23 mouse cellular contexts compared by ENCODE assay signal in genomic region chr5:99083955-99084354, GRCm38 (mm10). TPM values are rescaled to one million over a fixed set of nuclear protein-coding genes. Genes with fewer than 3 reads are reported as not detected.
DNase-seq lines count a peak whose midpoint lies in the region; ATAC-seq and TF ChIP-seq lines count a peak whose summit lies in the region.
"Had no signal": no experiment of that assay in that cellular context is flagged by ENCODE, and none has a peak within 500 bp of the region (broad histone marks: within the 10 kb centered on the region; RNA-seq: fewer than 3 reads in every experiment).

No protein-coding gene starts in this region.

- no peak for TF ChIP-seq CTCF in midbrain, postnatal 0 days (IDR thresholded peaks at IDR 0.05)

- H3K9me3 ChIP-seq in forebrain, embryonic 10.5 days: no peaks in the 10 kb centered on the region
- no peaks in the 10 kb centered on the region for H3K9me3 ChIP-seq in forebrain, embryonic 16.5 days (ENCODE audit: control insufficient read depth, low read length)
- no peaks in the 10 kb centered on the region for H3K9me3 ChIP-seq in midbrain, embryonic 14.5 days (ENCODE audit: control insufficient read depth, low read length)
- no peaks in the 10 kb centered on the region for H3K9me3 ChIP-seq in midbrain, postnatal 0 days (ENCODE audit: low read length)
- H3K9me3 ChIP-seq in intestine, embryonic 16.5 days (ENCODE audit: control insufficient read depth, low read length): no peaks in the 10 kb centered on the region
- H3K9me3 ChIP-seq: embryonic facial prominence, embryonic 13.5 days; lung, embryonic 15.5 days had no signal

- no peak overlapping the region for H3K4me3 ChIP-seq in forebrain, embryonic 10.5 days
- H3K4me3 ChIP-seq in forebrain, embryonic 16.5 days (replicated peaks; ENCODE audit: low read length): no peak overlapping the region
- H3K4me3 ChIP-seq in midbrain, embryonic 14.5 days (replicated peaks; ENCODE audit: low read depth, low read length): no peak overlapping the region
- H3K4me3 ChIP-seq in midbrain, postnatal 0 days (ENCODE audit: low read depth, low read length): no peak overlapping the region
- no peak overlapping the region for H3K4me3 ChIP-seq in intestine, embryonic 16.5 days (ENCODE audit: low read length)
- H3K4me3 ChIP-seq: embryonic facial prominence, embryonic 13.5 days; lung, embryonic 15.5 days had no signal

- 0 out of 2 replicates have a peak overlapping the region, but pooled peaks have one; percentile 25 for H3K27ac ChIP-seq in forebrain, embryonic 10.5 days
- no peak overlapping the region for H3K27ac ChIP-seq in forebrain, embryonic 16.5 days (ENCODE audit: low read length)
- no peak overlapping the region for H3K27ac ChIP-seq in midbrain, embryonic 14.5 days (replicated peaks; ENCODE audit: low read depth, low read length)
- no peak overlapping the region for H3K27ac ChIP-seq in midbrain, postnatal 0 days (ENCODE audit: low read depth, low read length)
- H3K27ac ChIP-seq in intestine, embryonic 16.5 days (ENCODE audit: low read length): peak overlapping the region; percentile 48; the same call in 1 of the 2 replicates
- H3K27ac ChIP-seq: embryonic facial prominence, embryonic 13.5 days; liver, embryonic 14.5 days; lung, embryonic 15.5 days; stomach, postnatal 0 days had no signal

- no peaks in the 10 kb centered on the region for H3K27me3 ChIP-seq in forebrain, embryonic 10.5 days (ENCODE audit: poor library complexity, severe bottlenecking)
- H3K27me3 ChIP-seq in forebrain, embryonic 16.5 days (replicated peaks; ENCODE audit: control insufficient read depth, insufficient read depth, low read length): no peaks in the 10 kb centered on the region
- H3K27me3 ChIP-seq in midbrain, embryonic 14.5 days (ENCODE audit: control insufficient read depth, insufficient read depth, low read length): no peaks in the 10 kb centered on the region
- no peaks in the 10 kb centered on the region for H3K27me3 ChIP-seq in midbrain, postnatal 0 days (ENCODE audit: insufficient read depth, low read length)
- no peaks in the 10 kb centered on the region for H3K27me3 ChIP-seq in intestine, embryonic 16.5 days (replicated peaks; ENCODE audit: control insufficient read depth, insufficient read depth, low read length)
- H3K27me3 ChIP-seq: embryonic facial prominence, embryonic 13.5 days; lung, embryonic 15.5 days had no signal

- no peaks in the 10 kb centered on the region for H3K36me3 ChIP-seq in forebrain, embryonic 10.5 days (replicated peaks)
- no peaks in the 10 kb centered on the region for H3K36me3 ChIP-seq in forebrain, embryonic 16.5 days (ENCODE audit: control insufficient read depth, insufficient read depth)
- no peaks in the 10 kb centered on the region for H3K36me3 ChIP-seq in midbrain, embryonic 14.5 days (ENCODE audit: control insufficient read depth, insufficient read depth, low read length)
- no peaks in the 10 kb centered on the region for H3K36me3 ChIP-seq in midbrain, postnatal 0 days (ENCODE audit: insufficient read depth, low read length)
- no peaks in the 10 kb centered on the region for H3K36me3 ChIP-seq in intestine, embryonic 16.5 days (ENCODE audit: control insufficient read depth, insufficient read depth, low read length)
- H3K36me3 ChIP-seq: embryonic facial prominence, embryonic 13.5 days; G1E; lung, embryonic 15.5 days had no signal

- WGBS in forebrain, embryonic 10.5 days: 29% methylated on average over 5 of the region's 5 CpGs
- WGBS in forebrain, embryonic 16.5 days: 8% methylated on average over 5 of the region's 5 CpGs
- whole genome bisulfite sequencing in midbrain, embryonic 14.5 days: 6% methylated on average over 5 of the region's 5 CpGs
- WGBS in midbrain, postnatal 0 days: 14% methylated on average over 5 of the region's 5 CpGs
- WGBS in intestine, embryonic 16.5 days: 22% methylated on average over 5 of the region's 5 CpGs

- H3K4me1 ChIP-seq in forebrain, embryonic 10.5 days: peaks cover 12% of the 10 kb centered on the region
- H3K4me1 ChIP-seq in forebrain, embryonic 16.5 days (replicated peaks; ENCODE audit: control insufficient read depth, insufficient read depth, low read length): no peaks in the 10 kb centered on the region
- no peaks in the 10 kb centered on the region for H3K4me1 ChIP-seq in midbrain, embryonic 14.5 days (ENCODE audit: control insufficient read depth, insufficient read depth, low read length)
- H3K4me1 ChIP-seq in midbrain, postnatal 0 days (ENCODE audit: insufficient read depth, low read length): no peaks in the 10 kb centered on the region
- no peaks in the 10 kb centered on the region for H3K4me1 ChIP-seq in intestine, embryonic 16.5 days (ENCODE audit: control insufficient read depth, insufficient read depth, low read length)
- H3K4me1 ChIP-seq: lung, embryonic 15.5 days had no signal

- no peak for DNase-seq in forebrain, embryonic 10.5 days (ENCODE audit: extremely low spot score, low spot score)
- peak; percentile 25 for DNase-seq in midbrain, embryonic 14.5 days
- DNase-seq in midbrain, postnatal 0 days (ENCODE audit: low spot score): no peak
- no peak for DNase-seq in urinary bladder, adult 18-20 months (ENCODE audit: low spot score in 2 of 2)
- DNase-seq in spleen, adult 18-20 months: no peak
- DNase-seq: adrenal gland, postnatal 14 days; cerebellum, adult 18-20 months; cerebellum, postnatal 25 days; gastrocnemius, postnatal 36 days; kidney, adult 9 months; kidney, postnatal 25 days; lung, postnatal 4 days; right cerebral cortex, postnatal 25 days had no signal

- H3K9ac ChIP-seq in forebrain, embryonic 16.5 days (replicated peaks; ENCODE audit: low read depth, low read length): no peak overlapping the region
- no peak overlapping the region for H3K9ac ChIP-seq in midbrain, embryonic 14.5 days (replicated peaks; ENCODE audit: low read length)
- H3K9ac ChIP-seq in midbrain, postnatal 0 days (replicated peaks; ENCODE audit: low read length, poor library complexity, severe bottlenecking): no peak overlapping the region
- H3K9ac ChIP-seq in intestine, embryonic 16.5 days (ENCODE audit: low read depth, low read length): no peak overlapping the region
- H3K9ac ChIP-seq: embryonic facial prominence, embryonic 13.5 days; liver, embryonic 14.5 days; lung, embryonic 15.5 days had no signal

- no peak overlapping the region for H3K4me2 ChIP-seq in forebrain, embryonic 16.5 days (ENCODE audit: low read length)
- no peak overlapping the region for H3K4me2 ChIP-seq in midbrain, embryonic 14.5 days (ENCODE audit: low read length)
- H3K4me2 ChIP-seq in midbrain, postnatal 0 days (ENCODE audit: low read depth, low read length, poor library complexity, severe bottlenecking): no peak overlapping the region
- no peak overlapping the region for H3K4me2 ChIP-seq in intestine, embryonic 16.5 days (ENCODE audit: low read depth, low read length)
- H3K4me2 ChIP-seq: embryonic facial prominence, embryonic 13.5 days; lung, embryonic 15.5 days had no signal

- ATAC-seq in forebrain, embryonic 16.5 days: no peak
- no peak for ATAC-seq in midbrain, embryonic 14.5 days (ENCODE audit: low FRiP score, low TSS enrichment)
- no peak for ATAC-seq in midbrain, postnatal 0 days (ENCODE audit: low FRiP score)
- peak; percentile 81 for ATAC-seq in intestine, embryonic 16.5 days

RNA-seq across cellular contexts. Expression of gene Prkg2, which starts 46.8 kb away (rescaled TPM):
- polyA plus RNA-seq in forebrain, embryonic 10.5 days (2016; fragmentation: Nextera tagmentation; extraction: Ambion mirVana): 1.6 and 2.0 TPM in 2 replicates
- polyA plus RNA-seq in forebrain, embryonic 16.5 days (2015; fragmentation: Nextera tagmentation; extraction: Ambion mirVana): 0.90 and 1.3 TPM in 2 replicates
- 2.2 and 2.4 TPM in 2 replicates for polyA plus RNA-seq in midbrain, embryonic 14.5 days (2014; fragmentation: Nextera tagmentation; extraction: Ambion mirVana)
- total RNA-seq in midbrain, postnatal 0 days (2014; rRNA removed): 2.5 and 3.2 TPM in 2 replicates
- 2.7 and 2.9 TPM in 2 replicates for polyA plus RNA-seq in midbrain, postnatal 0 days (2015; fragmentation: Nextera tagmentation; extraction: Ambion mirVana)
- 24.1 and 46.9 TPM in 2 replicates for polyA plus RNA-seq in intestine, embryonic 16.5 days (2015; fragmentation: Nextera tagmentation; extraction: Ambion mirVana)
- total RNA-seq: hematopoietic stem cell, adult 5-6 weeks; monocyte, adult 5-6 weeks; neutrophil, adult 5-6 weeks had no signal
- polyA plus RNA-seq: G1E had no signal

Comparison
In these comparisons a context has a peak if more than half of its experiments do, and no peak if none do; other contexts are left out.
1. H3K27ac ChIP-seq: peak in forebrain, embryonic 10.5 days (single experiment) and intestine, embryonic 16.5 days (single experiment); none in forebrain, embryonic 16.5 days (single experiment), midbrain, embryonic 14.5 days (single experiment) and midbrain, postnatal 0 days (single experiment).